Mouse (Mus musculus) adrenal gland, postnatal 25 days (tissue): Measurements from ENCODE around the gene Gm49661. TPM values are rescaled to one million over a fixed set of nuclear protein-coding genes. Genes with fewer than 3 reads are reported as not detected.

Source experiments
- DNase-seq: peaks from one replicate; pipeline ENCODE4 v3.0.0; 2021; ENCODE audit warnings: mixed read lengths
- total RNA-seq: library from RNA; stranded (reverse); gene quantifications from 2 replicates; pipeline ENCODE4 v1.2.3, GENCODE M21; 2021

The Gm49661 gene
- total RNA-seq, 1 experiment from 2014 or later: 4.4 TPM

GRCm38 (mm10) chr8:84984294-84985048, 15.2 kb upstream of the Gm49661 start:
- DNase-seq: peak; percentile 33

- no peak for DNase-seq
Observed at GRCm38 (mm10) chr8:84982499-84983011, 13.3 kb upstream of the Gm49661 start.

- no peak for DNase-seq
Observed at GRCm38 (mm10) chr8:84981644-84982498, 12.6 kb upstream of the Gm49661 start.

DNA sequence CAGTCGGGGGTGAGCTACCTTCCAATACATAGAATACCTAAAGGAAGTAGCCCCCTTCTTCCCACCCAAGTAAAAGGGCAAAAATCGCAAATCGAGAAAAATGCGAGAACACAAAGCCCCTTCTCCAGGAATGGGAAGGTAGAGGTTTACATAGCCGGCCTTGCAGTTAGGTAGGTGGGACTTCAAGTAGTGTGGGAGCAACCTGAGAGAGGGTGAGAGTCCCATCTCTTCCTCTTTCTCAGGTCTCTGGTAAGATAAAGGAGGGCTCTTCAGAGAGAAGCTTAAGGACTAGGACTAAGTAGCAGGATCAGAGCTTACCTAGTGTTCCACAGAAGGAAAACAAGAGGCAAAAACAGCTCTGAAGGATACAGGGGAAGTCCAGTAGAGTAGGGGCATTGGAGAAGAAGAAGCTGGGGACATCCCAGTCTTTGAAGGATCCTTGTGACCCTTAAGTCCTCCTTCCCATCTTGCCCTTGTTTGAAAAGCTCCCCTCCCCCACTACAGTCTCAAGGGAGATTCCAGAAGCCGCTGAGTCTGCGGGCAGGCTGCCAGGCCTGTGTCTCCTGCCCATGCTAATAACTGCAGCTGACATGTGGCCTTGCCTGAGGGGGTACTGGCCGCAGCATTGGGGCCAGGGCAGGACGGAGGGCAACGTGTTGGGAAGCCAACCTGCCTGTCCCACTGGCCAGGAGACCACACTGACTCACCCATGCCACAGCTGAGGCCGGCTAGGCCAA, 11.6 kb upstream of the Gm49661 start:
- peak; percentile 88 for DNase-seq

DNA sequence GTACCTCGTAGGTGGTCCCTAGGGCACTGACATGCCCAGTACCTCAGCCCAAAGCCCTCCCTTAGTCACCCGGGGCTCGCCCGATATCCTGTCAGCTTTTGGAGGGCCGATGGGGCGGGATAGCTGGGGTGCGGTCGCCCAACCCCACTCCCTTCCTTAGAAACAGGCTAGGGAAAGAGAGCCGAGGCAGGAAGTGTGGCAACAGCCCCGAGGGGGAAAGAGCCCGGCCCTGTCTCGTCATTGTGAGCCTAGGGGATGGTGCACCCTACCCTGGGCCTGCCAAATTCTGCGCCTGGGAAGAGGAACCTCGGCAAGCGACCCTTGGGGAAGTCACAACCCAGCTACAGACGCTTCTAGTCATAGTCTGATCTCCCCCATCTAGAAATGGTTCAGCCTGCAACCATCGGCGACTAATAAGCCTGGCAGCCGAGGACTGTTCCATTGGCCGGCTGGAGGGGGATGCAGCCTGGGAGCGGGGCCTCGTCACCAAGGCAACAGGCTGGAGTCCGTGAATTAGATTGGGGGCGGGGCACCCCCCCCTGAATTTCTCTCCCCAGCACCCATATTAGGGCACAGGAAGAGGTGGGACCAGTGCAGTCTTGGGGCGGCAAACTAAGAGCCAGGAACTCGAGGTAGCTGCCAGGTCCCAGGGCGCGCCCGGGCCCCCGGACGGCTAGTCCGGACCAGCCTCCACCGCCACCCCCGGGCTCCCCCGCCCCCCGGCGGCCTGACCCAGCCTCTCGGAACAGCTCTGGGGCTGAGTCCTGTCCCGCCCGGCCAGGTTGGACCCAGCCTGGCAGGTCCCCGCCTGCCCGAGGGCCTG, 10.6 kb upstream of the Gm49661 start:
- DNase-seq: peak; percentile 92

- peak; percentile 97 for DNase-seq
Observed at GRCm38 (mm10) chr8:84978248-84978940, 9.2 kb upstream of the Gm49661 start, which contains the start of gene Junb. Gene Junb, minus strand, starts transcription at chr8:84978718.

DNA sequence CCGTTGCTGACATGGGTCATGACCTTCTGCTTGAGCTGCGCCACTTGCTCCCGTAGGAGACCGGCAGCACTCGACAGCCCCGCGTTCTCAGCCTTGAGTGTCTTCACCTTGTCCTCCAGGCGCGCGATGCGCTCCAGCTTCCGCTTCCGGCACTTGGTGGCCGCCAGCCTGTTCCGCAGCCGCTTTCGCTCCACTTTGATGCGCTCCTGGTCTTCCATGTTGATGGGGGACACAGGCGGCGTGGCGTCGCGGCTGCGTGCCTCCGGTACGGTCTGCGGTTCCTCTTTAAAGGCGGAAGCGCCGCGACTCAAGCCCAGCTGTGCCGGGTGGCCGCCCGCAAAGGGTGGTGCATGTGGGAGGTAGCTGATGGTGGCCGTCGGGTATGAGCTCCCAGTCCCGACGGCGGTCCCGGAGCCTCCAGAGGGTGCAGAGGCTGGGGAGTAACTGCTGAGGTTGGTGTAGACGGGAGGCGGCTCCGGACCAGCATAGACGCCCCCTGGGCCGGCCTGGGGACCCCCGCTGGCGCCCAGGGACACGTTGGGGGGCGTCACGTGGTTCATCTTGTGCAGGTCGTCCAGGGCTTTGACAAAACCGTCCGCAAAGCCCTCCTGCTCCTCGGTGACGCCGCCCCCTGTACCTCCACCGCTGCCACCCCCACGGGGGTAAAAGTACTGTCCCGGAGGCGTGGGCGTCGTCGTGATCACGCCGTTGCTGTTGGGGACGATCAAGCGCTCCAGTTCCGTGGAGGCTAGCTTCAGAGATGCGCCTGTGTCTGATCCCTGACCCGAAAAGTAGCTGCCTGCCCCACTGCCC, 8.4 kb upstream of the Gm49661 start:
- peak; percentile 71 for DNase-seq

DNA sequence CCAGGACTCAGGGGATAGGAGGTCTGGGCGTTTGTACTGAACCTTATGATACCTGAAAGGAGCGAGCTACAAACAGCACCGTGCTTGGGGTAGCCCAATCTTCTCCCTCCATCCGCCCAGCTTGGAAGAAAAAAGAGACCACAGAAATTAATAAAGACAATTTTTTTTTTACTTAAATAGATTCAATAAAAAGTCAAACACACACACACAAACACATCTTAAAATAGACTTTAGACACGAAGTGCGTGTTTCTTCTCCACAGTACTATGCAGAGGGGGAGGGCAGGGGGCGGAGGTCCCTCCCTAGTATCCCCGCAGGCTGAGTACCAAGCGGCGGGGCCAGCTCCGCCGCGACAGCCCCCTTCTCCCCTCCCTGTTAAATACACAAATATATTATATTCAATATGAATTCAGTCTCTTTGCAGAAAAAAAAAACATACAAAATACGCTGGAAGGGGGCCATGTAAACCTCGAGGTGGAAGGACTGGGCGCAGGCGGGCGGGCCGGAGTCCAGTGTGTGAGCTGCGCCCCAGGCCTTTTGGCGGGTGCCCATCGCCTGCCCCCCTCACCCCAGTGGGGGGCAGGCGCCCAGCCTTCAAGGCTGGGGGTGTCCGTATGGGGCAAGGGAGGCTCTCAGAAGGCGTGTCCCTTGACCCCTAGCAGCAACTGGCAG, 7.7 kb upstream of the Gm49661 start:
- no peak for DNase-seq

DNA sequence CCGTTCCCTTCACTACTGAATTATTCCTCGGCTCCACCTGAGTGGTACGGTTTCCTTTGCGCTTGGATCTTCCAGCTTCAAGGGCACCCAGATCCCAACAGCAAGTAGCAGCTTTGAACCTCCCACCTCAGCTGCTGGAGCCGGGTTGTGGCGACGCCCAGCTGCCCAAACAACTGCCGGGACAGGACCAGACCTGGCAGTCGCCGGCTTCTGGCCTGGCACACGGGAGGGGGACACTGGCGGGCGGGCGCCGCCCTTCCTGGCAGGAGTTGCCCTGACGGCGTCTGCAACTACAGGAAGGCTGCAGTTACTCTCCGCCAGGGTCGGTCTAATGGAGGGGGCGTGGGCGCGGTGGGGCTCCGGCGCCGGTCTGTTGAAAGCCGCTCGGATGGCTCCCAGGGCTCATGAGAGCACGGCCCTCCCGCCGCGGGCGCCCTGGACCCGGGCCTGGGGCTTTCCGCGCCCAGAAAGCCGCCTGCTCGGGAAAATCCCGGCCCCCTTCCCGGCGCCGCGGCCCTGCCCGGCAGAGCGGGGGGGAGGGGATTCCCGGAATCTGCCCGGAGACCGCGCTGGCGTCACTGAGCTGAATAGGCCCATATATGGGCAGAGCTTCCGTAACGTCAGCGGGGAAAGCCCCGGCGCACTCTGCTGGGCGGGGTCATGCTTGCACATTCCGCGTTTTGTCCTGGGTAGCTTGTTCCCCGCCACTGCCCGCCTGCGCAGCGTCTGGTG, 7.0 kb upstream of the Gm49661 start:
- peak; percentile 96 for DNase-seq

- DNase-seq: peak; percentile 56
Observed at GRCm38 (mm10) chr8:84975434-84975833, 6.2 kb upstream of the Gm49661 start.

DNA sequence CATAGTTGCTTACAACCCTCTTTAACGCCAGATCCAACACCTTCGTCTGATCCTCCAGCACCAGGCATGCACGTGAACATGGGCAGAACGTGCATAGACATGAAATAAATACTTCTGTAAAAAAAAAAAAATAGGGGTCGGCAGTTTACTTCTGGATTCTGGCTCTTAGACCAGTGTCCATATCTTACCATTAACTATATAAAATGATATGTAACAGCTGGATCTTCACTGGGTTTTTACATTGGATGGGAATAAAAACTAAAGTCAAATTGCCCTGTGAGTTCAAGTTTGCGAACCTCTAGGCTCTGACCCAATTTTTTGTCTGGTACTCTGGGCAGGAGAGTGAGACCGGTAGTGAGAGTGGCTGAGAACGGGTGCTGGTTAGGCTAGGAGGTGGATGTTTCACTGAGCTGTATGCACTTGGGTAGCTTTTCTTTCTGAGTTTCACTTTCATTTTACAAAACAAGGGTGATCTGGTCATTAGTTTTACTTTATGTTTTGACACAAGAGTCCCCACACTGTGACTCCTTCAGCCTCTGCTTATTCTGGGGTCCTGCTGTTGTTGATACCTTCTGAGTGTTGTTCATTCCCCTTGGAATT, 5.4 kb upstream of the Gm49661 start:
- DNase-seq: no peak

- peak; percentile 81 for DNase-seq
Observed at GRCm38 (mm10) chr8:84973803-84974542, 4.7 kb upstream of the Gm49661 start.

- no peak for DNase-seq
Observed at GRCm38 (mm10) chr8:84973079-84973478, 3.8 kb upstream of the Gm49661 start.

DNA sequence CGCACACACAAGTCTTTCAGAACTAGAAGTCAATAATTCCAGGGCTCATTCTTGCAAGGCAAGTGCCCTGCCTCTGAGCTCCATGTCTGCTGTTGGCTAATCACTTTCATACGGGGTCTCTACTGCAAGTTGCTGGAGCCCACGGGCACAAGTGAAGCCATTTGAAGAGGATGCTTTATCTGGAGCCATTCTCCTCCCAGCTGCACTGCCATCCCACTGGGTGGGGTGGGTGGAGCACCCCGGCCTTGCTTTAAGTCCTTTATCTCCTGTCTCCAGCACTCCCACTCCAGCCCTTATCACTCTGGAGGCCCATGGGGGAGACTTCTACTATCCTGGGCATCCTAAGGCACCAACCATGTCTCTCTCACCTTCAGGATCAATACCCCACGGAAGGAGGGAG, 1.7 kb upstream of the Gm49661 start:
- no peak for DNase-seq

- no peak for DNase-seq
Observed at GRCm38 (mm10) chr8:84970135-84970790, 1.0 kb upstream of the Gm49661 start.

DNA sequence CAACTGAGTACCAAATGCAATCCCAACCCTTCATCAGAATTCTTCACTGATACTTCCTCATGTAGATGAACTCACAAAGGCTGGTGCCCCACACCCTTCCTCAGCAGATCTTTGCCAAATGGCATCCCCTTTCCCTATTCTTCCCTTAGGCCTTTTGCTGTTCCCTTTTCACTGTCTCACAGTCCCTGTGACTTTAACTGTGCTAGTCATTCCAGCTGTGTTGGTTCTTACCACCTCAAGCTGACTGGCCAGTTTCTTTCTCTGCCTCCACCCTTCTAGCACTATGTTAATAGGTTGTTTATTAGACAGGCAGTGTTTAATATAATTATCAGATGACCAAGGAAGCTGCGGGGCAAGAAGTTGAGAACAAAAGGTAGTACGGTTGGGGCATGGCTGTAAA, 583 bp downstream of the Gm49661 start:
- no peak for DNase-seq
